Mouse (Mus musculus): ENCODE results near the gene Sult1a1.

DNA sequence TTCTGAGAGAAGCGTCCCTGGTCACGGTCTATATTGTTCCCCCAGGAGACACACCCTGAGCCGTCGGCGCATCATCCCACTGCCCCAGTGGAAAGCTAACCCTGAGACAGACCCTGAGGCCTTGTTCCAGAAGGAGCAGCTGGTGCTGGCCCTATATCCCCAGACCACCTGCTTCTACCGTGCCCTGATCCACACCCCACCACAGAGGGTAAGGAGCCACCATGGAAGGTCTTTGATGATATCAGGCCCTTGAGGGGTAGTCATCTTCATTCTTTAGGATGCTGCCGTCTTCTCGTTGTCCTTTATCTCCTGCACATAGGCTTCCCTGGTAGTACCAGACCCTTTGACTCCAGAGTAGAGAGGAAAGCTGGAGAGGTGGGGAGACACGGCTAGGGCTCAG, 4.1 kb downstream of the Sult1a1 start:
- TF ChIP-seq POLR2A (IDR thresholded peaks at IDR 0.05; ENCODE audit: extremely low read depth, insufficient read depth, low read length) (no peak), CTCF (IDR thresholded peaks at IDR 0.05; ENCODE audit: low read depth, low read length) (no peak)

All from liver, adult 2 months (tissue).